Mouse (Mus musculus): ENCODE results near the gene Ptpn18. TPM values are rescaled to one million over a fixed set of nuclear protein-coding genes. Genes with fewer than 3 reads are reported as not detected.

The Ptpn18 gene
- polyA plus RNA-seq, 1 experiment from 2014 or later = 5.0 TPM

Small RNA genes lying within 50 kb of the gene (microRNA-seq; reads per million reads assigned to microRNA genes)
- not detected for gene Mir5103

Other genes with a start within 250 kb of the Ptpn18 start
- 62.2 and 64.5 TPM in 2 replicates for gene Ccdc115, start 20.1 kb upstream of the Ptpn18 start, polyA plus RNA-seq (2015; fragmentation: Nextera tagmentation; extraction: Ambion mirVana)
- gene Imp4, start 19.9 kb upstream of the Ptpn18 start, polyA plus RNA-seq (2015; fragmentation: Nextera tagmentation; extraction: Ambion mirVana) = 51.1 and 52.5 TPM in 2 replicates
- not detected in 2 replicates for gene Prss39, start 38.6 kb downstream of the Ptpn18 start, polyA plus RNA-seq (2015; fragmentation: Nextera tagmentation; extraction: Ambion mirVana)
- 0.14 and 0.45 TPM in 2 replicates for gene Cfc1, start 75.9 kb downstream of the Ptpn18 start, polyA plus RNA-seq (2015; fragmentation: Nextera tagmentation; extraction: Ambion mirVana)
- gene Prss40, start 101.2 kb downstream of the Ptpn18 start, polyA plus RNA-seq (2015; fragmentation: Nextera tagmentation; extraction: Ambion mirVana) = 0.21 TPM in 1 of 2 replicates, not detected in the other
- 27.2 and 29.9 TPM in 2 replicates for gene Amer3, start 119.9 kb downstream of the Ptpn18 start, polyA plus RNA-seq (2015; fragmentation: Nextera tagmentation; extraction: Ambion mirVana)

All from hindbrain, embryonic 15.5 days (tissue).